Mouse (Mus musculus): ENCODE measurements around the gene Acap1. TPM values are rescaled to one million over a fixed set of nuclear protein-coding genes. Genes with fewer than 3 reads are reported as not detected.

Acap1 gene
- polyA plus RNA-seq, 1 experiment: 142 TPM

DNA sequence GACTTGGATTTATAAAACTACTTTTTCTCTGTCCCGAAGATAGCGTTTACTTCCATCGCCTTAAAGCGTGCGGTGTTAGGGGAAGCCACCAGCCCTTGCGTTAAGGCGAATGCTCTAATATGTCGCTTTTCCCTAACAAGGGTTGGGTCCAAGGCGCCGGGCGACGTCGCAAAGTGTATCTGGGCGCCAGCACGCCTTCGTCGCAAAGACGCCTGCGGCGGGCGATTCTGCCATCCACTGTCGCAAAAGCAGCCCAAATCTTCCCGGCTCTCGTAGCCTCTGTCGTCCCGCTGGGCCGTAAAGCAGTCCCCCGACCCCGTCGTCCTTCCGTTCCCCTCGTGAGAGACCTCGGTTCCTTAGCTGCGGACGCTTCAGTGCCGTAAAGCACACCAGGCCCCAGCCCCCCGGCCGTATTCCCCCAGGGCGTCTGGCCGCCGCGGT lies 6.1 kb upstream of the Acap1 start:
- WGBS: under 1% methylated on average over 42 of the region's 42 CpGs
- Histone ChIP-seq H3K27ac (ENCODE audit: insufficient read depth, low read length) (peak overlapping the region; percentile 78), H3K36me3 (ENCODE audit: control insufficient read depth, insufficient read depth, low read length) (peaks cover 16% of the 10 kb centered on the region), H3K27me3 (ENCODE audit: control insufficient read depth, insufficient read depth, low read length) (no peaks in the 10 kb centered on the region), H3K4me3 (ENCODE audit: extremely low read depth, insufficient read depth, insufficient read length) (peak overlapping the region; percentile 57), H3K4me1 (ENCODE audit: control insufficient read depth, insufficient read depth, insufficient read length) (peaks cover 2% of the 10 kb centered on the region; the same call in 1 of the 2 replicates)
- peak; percentile 88 to 91 for DNase-seq (ENCODE audit: low read depth in 1 of 2, low spot score in 2 of 2)
- TF ChIP-seq CTCF (IDR thresholded peaks at IDR 0.05; ENCODE audit: extremely low read depth, insufficient read depth, insufficient read length, insufficient replicate concordance) (no peak), POLR2A (IDR thresholded peaks at IDR 0.05; ENCODE audit: low read depth, low read length) (peak; percentile 45; the same call in 1 of the 2 replicates)

DNA sequence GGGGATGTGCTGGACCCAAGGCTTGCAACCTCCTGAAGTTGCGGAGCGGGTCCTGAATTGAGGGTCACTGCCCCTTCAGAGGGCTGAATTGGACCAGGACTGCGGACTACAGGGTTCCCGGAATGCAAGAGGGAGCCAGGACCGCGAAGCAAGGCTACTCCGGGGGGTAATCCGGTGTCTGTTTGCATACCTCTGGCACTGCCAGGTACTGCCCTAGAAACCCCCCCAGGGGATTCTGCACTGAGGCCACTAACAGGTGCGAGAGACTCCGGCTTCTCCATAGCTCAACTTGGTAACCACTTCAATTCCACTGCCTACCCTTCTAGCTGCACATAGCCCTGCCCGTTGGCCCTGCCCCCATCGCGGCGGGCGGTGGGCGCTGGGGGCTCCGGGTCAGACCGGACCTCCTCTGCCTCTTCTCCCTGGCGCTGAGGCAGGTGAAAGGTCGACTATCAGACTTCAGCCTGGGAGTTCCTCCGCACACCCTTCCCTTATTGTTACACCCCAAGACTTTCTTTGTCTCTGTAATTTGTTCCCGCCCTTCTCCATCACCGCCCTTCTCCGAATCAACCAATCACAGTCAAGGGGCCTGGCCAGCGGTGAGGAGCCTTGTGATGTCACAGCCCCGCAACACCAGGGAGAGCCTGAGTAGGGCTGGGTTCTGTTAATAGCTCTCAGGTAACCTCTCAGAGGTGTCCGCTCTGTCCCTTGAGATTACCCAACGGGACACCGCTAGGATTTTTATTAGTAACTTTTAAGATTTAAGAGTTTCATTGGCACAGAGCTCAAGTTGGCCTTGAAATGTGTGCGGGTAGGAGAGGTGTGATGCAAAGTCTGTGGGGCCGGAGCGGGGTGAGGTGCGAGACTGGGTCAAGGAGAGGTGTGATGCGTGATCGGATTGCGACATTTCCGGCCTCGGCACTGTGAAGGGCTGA lies 5.4 kb upstream of the Acap1 start, which contains the start of the genes 2810408A11Rik and Neurl4:
TSS of gene 2810408A11Rik (minus strand) at position 517 of the 935 bp plus-strand sequence.
TSS of gene Neurl4 (plus strand) at position 602 of the 935 bp plus-strand sequence.
- H3K4me3 ChIP-seq (ENCODE audit: extremely low read depth, insufficient read depth, insufficient read length): peak within 1 kb of the TSS; percentile 57
- TF ChIP-seq POLR2A (IDR thresholded peaks at IDR 0.05; ENCODE audit: low read depth, low read length) (peak; percentile 44), CTCF (IDR thresholded peaks at IDR 0.05; ENCODE audit: extremely low read depth, insufficient read depth, insufficient read length, insufficient replicate concordance) (no peak)
- H3K27ac ChIP-seq (ENCODE audit: insufficient read depth, low read length): peak within 1 kb of the TSS; percentile 88
- H3K36me3 ChIP-seq (ENCODE audit: control insufficient read depth, insufficient read depth, low read length): peaks cover 10% of the 10 kb centered on the region
- peaks cover 5% of the 10 kb centered on the region; the same call in 1 of the 2 replicates for H3K4me1 ChIP-seq (ENCODE audit: control insufficient read depth, insufficient read depth, insufficient read length)
- peak; percentile 88 to 92 for DNase-seq (ENCODE audit: low read depth in 1 of 2, low spot score in 2 of 2)
- 1% methylated on average over 38 of the region's 38 CpGs for WGBS
- no peaks in the 10 kb centered on the region for H3K27me3 ChIP-seq (ENCODE audit: control insufficient read depth, insufficient read depth, low read length)

DNA sequence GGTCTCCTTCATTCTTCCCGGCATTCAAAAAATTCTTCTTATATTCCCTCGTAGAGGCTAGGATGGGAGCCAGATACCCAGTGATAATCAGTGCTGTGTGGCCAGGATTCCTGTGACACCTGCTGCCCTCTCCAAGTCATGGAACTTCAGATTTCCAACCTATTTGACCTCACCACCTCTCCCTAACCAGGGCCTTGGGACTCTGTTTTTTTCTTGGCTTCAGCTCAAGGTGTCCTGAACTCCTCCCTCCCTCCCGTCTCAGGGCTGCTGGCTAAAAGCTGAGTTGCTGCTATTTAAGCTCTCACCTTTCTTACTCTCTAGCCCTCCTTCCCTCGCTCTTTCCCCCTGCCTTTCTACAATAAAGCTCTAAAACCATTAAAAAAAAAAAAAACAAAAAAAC lies 4.5 kb upstream of the Acap1 start:
- TF ChIP-seq POLR2A (IDR thresholded peaks at IDR 0.05; ENCODE audit: low read depth, low read length): no peak
- no peak for TF ChIP-seq CTCF (IDR thresholded peaks at IDR 0.05; ENCODE audit: extremely low read depth, insufficient read depth, insufficient read length, insufficient replicate concordance)
- DNase-seq (ENCODE audit: low read depth in 1 of 2, low spot score in 2 of 2): no peak
- Histone ChIP-seq H3K4me1 (ENCODE audit: control insufficient read depth, insufficient read depth, insufficient read length) (peaks cover 7% of the 10 kb centered on the region; the same call in 1 of the 2 replicates), H3K27me3 (ENCODE audit: control insufficient read depth, insufficient read depth, low read length) (no peaks in the 10 kb centered on the region), H3K27ac (ENCODE audit: insufficient read depth, low read length) (no peak overlapping the region), H3K36me3 (ENCODE audit: control insufficient read depth, insufficient read depth, low read length) (peaks cover 8% of the 10 kb centered on the region), H3K4me3 (ENCODE audit: extremely low read depth, insufficient read depth, insufficient read length) (no peak overlapping the region)
- WGBS: 52% methylated on average over 4 of the region's 4 CpGs

DNA sequence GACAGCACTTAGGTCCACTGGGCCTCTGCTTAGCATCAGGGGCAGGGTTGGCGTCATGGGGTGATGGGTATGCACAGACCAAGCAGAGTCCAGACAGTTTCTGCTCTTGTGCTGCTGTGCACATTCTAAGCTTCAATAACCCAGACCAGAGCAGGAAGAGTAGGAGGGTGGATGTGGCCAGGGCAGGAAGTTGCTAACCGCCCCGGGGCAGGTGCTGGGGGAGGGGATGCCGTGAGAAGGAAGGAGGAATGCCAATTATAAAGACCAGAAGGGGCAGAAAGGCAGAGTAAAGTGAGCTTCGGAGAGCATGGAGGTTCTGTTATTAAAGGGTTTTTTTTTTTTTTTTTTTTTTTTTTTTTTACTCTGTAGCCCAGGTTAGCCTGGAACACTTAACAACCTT lies 668 bp downstream of the Acap1 start:
- Histone ChIP-seq H3K4me3 (ENCODE audit: extremely low read depth, insufficient read depth, insufficient read length) (peak overlapping the region; percentile 70), H3K4me1 (ENCODE audit: control insufficient read depth, insufficient read depth, insufficient read length) (peaks cover 11% of the 10 kb centered on the region; the same call in 1 of the 2 replicates), H3K27me3 (ENCODE audit: control insufficient read depth, insufficient read depth, low read length) (no peaks in the 10 kb centered on the region), H3K27ac (ENCODE audit: insufficient read depth, low read length) (peak overlapping the region; percentile 98), H3K36me3 (ENCODE audit: control insufficient read depth, insufficient read depth, low read length) (peaks cover 14% of the 10 kb centered on the region)
- WGBS: 4% methylated on average over 5 of the region's 5 CpGs
- peak; percentile 65 to 87 for DNase-seq (ENCODE audit: low read depth in 1 of 2, low spot score in 2 of 2)
- TF ChIP-seq POLR2A (IDR thresholded peaks at IDR 0.05; ENCODE audit: low read depth, low read length) (no peak; the same call in 1 of the 2 replicates), CTCF (IDR thresholded peaks at IDR 0.05; ENCODE audit: extremely low read depth, insufficient read depth, insufficient read length, insufficient replicate concordance) (no peak)

DNA sequence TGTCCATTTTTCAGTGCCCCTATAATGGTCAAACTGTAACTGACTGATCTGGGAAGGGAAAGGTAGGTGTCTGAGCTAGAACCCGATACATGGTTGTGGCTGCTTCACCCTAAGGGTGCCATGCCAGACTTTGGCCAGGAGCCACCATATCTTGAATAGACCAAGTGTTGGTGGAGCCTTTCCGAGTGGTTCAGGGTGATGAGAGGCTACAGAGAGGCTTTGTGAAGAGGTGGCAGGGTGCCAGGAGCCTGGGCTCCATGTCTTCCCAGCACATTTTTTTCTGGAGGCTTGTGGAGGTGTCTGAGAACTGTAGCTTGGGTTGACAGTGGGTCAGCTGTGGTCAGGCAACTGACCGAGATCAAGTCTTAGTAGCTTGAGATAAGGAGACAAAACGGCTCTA lies 3.9 kb downstream of the Acap1 start:
- WGBS: 86% methylated on average over 4 of the region's 4 CpGs
- Histone ChIP-seq H3K27me3 (ENCODE audit: control insufficient read depth, insufficient read depth, low read length) (no peaks in the 10 kb centered on the region), H3K27ac (ENCODE audit: insufficient read depth, low read length) (no peak overlapping the region), H3K4me3 (ENCODE audit: extremely low read depth, insufficient read depth, insufficient read length) (no peak overlapping the region), H3K4me1 (ENCODE audit: control insufficient read depth, insufficient read depth, insufficient read length) (peaks cover 11% of the 10 kb centered on the region; the same call in 1 of the 2 replicates), H3K36me3 (ENCODE audit: control insufficient read depth, insufficient read depth, low read length) (peaks cover 25% of the 10 kb centered on the region)
- TF ChIP-seq POLR2A (IDR thresholded peaks at IDR 0.05; ENCODE audit: low read depth, low read length): no peak
- no peak for TF ChIP-seq CTCF (IDR thresholded peaks at IDR 0.05; ENCODE audit: extremely low read depth, insufficient read depth, insufficient read length, insufficient replicate concordance)
- DNase-seq (ENCODE audit: low read depth in 1 of 2, low spot score in 2 of 2): no peak

DNA sequence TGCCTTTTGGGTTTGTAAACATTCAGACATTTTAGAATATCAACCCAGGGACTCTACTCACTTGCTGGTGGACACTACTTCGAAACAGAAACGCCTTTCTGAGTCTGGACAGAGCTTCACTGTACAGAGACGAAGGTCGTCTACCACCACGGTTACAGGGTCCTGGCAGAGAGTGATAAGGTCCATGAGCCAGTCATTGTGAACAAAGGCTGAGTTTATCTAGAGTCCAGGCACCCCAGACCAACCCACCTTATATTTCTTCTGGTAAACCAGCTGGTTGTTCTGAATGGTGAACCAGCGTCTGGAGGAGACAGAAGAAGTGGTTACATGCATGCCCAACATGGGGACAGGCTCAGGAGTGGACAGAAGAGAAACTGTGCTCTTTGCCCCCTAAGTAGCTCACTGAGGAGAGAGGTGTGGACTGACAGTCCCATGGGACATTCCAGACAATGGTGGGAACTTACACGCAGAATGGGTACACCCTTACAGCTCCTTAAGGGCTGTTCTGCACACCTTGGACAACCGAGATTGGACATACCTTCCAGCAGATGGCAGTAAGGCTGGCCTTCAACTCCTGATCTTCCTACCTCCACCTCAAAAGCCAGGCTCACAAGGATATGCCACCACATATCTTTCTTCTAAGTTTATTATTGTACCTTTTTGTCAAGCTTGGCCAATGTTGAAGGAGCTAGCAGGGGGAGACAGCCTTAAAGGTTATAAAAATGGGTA lies 8.3 kb downstream of the Acap1 start:
- Histone ChIP-seq H3K27ac (ENCODE audit: insufficient read depth, low read length) (no peak overlapping the region), H3K4me3 (ENCODE audit: extremely low read depth, insufficient read depth, insufficient read length) (no peak overlapping the region), H3K36me3 (ENCODE audit: control insufficient read depth, insufficient read depth, low read length) (peaks cover 51% of the 10 kb centered on the region)

More for the DNA sequence above, 8.3 kb downstream of the Acap1 start:
- peaks cover 5% of the 10 kb centered on the region; the same call in 1 of the 2 replicates for H3K4me1 ChIP-seq (ENCODE audit: control insufficient read depth, insufficient read depth, insufficient read length)
- TF ChIP-seq POLR2A (IDR thresholded peaks at IDR 0.05; ENCODE audit: low read depth, low read length) (no peak), CTCF (IDR thresholded peaks at IDR 0.05; ENCODE audit: extremely low read depth, insufficient read depth, insufficient read length, insufficient replicate concordance) (no peak; the same call in 1 of the 2 replicates)
- WGBS: 80% methylated on average over 8 of the region's 8 CpGs
- no peak for DNase-seq (ENCODE audit: low read depth in 1 of 2, low spot score in 2 of 2)
- H3K27me3 ChIP-seq (ENCODE audit: control insufficient read depth, insufficient read depth, low read length): no peaks in the 10 kb centered on the region

Data from spleen, adult 2 months (tissue).